ENCODE assay signal across 20 mouse cellular contexts in genomic region chr9:121389258-121389657, GRCm38 (mm10).
A peak's percentile ranks its signal among the peaks of the same experiment; 100 is the strongest.
DNase-seq lines count a peak whose midpoint lies in the region; ATAC-seq and TF ChIP-seq lines count a peak whose summit lies in the region.
"Had no signal": no experiment of that assay in that cellular context is flagged by ENCODE, and none has a peak within 500 bp of the region (broad histone marks: within the 10 kb centered on the region; RNA-seq: fewer than 3 reads in every experiment).

No protein-coding gene starts in this region.

- WGBS in forebrain, postnatal 0 days: 87% methylated on average over 10 of the region's 10 CpGs

- no peaks in the 10 kb centered on the region for H3K27me3 ChIP-seq in forebrain, postnatal 0 days (ENCODE audit: insufficient read depth, low read length)
- H3K27me3 ChIP-seq: CH12.LX; embryonic facial prominence, embryonic 12.5 days; forebrain, embryonic 13.5 days; forebrain, embryonic 15.5 days had no signal

- no peak overlapping the region for H3K9ac ChIP-seq in forebrain, postnatal 0 days
- H3K9ac ChIP-seq: embryonic facial prominence, embryonic 12.5 days; forebrain, embryonic 13.5 days; forebrain, embryonic 15.5 days had no signal

- TF ChIP-seq CTCF in layer of hippocampus, adult 2 months (conservative IDR thresholded peaks at IDR 0.05): no peak
- no peak for TF ChIP-seq CTCF in forebrain, postnatal 0 days (IDR thresholded peaks at IDR 0.05; ENCODE audit: low read depth)

- no peak for DNase-seq in layer of hippocampus, adult 2 months (ENCODE audit: low spot score in 2 of 2)
- no peak for DNase-seq in layer of hippocampus, adult 11-12 months (ENCODE audit: low spot score)
- peak; percentile 79 for DNase-seq in right cerebral cortex, adult 18-20 months
- DNase-seq in right cerebral cortex, postnatal 14 days: no peak
- DNase-seq in ZHBTc4 (ENCODE audit: low read depth, low spot score): peak; percentile 79
- peak; percentile 27 for DNase-seq in induced T-regulatory cell, adult 2 months (ENCODE audit: low read depth)
- DNase-seq in forebrain, postnatal 0 days: no peak
- DNase-seq: adrenal gland, adult 2 months; adrenal gland, postnatal 25 days; B cell, adult 2 months; cerebellum, adult 11-12 months; cerebellum, adult 9-10 months; cerebellum, postnatal 10 days had no signal

- ATAC-seq in inflammation-experienced regulatory T-cells, adult 6 months: no peak
- ATAC-seq in forebrain, postnatal 0 days: no peak
- ATAC-seq: CD4-positive, CD25-positive, alpha-beta regulatory T cell, adult 4 months; forebrain, embryonic 13.5 days; forebrain, embryonic 15.5 days had no signal

- 0 out of 2 replicates have a peak, but pooled peaks cover 2% of the 10 kb centered on the region for H3K36me3 ChIP-seq in forebrain, postnatal 0 days (ENCODE audit: insufficient read depth)
- H3K36me3 ChIP-seq: embryonic facial prominence, embryonic 12.5 days had no signal

- H3K4me3 ChIP-seq in layer of hippocampus, adult 2 months: no peak overlapping the region
- no peak overlapping the region for H3K4me3 ChIP-seq in forebrain, postnatal 0 days (ENCODE audit: low read depth, low read length)
- H3K4me3 ChIP-seq: embryonic facial prominence, embryonic 10.5 days; embryonic facial prominence, embryonic 12.5 days; forebrain, embryonic 13.5 days; forebrain, embryonic 15.5 days had no signal

- H3K27ac ChIP-seq in layer of hippocampus, adult 2 months: peak overlapping the region; percentile 65
- no peak overlapping the region for H3K27ac ChIP-seq in forebrain, postnatal 0 days (ENCODE audit: low read depth, low read length)
- H3K27ac ChIP-seq: embryonic facial prominence, embryonic 10.5 days; embryonic facial prominence, embryonic 12.5 days; forebrain, embryonic 13.5 days; forebrain, embryonic 15.5 days had no signal

- peaks cover 8% of the 10 kb centered on the region; the same call in 1 of the 2 replicates for H3K4me1 ChIP-seq in forebrain, postnatal 0 days (ENCODE audit: insufficient read depth)

- no peaks in the 10 kb centered on the region for H3K9me3 ChIP-seq in forebrain, postnatal 0 days (ENCODE audit: low read length)
- H3K9me3 ChIP-seq: embryonic facial prominence, embryonic 10.5 days; embryonic facial prominence, embryonic 12.5 days; forebrain, embryonic 13.5 days; forebrain, embryonic 15.5 days had no signal

- H3K4me2 ChIP-seq in forebrain, postnatal 0 days (ENCODE audit: low read depth): no peak overlapping the region
- H3K4me2 ChIP-seq: embryonic facial prominence, embryonic 12.5 days; forebrain, embryonic 13.5 days; forebrain, embryonic 15.5 days had no signal

Comparison
In these comparisons a context has a peak if more than half of its experiments do, and no peak if none do; other contexts are left out.
1. DNase-seq: peak in right cerebral cortex, adult 18-20 months (single experiment), ZHBTc4 (single experiment) and induced T-regulatory cell, adult 2 months (single experiment); none in layer of hippocampus, adult 2 months (0 of 2), layer of hippocampus, adult 11-12 months (single experiment), right cerebral cortex, postnatal 14 days (single experiment) and forebrain, postnatal 0 days (single experiment).